Mouse (Mus musculus): Measurements from ENCODE around the gene Prr7. TPM values are rescaled to one million over a fixed set of nuclear protein-coding genes. Genes with fewer than 3 reads are reported as not detected.
A peak's percentile ranks its signal among the peaks of the same experiment; 100 is the strongest.

The Prr7 gene
- polyA plus RNA-seq, 1 experiment from 2014 or later: 11.7 TPM

DNA sequence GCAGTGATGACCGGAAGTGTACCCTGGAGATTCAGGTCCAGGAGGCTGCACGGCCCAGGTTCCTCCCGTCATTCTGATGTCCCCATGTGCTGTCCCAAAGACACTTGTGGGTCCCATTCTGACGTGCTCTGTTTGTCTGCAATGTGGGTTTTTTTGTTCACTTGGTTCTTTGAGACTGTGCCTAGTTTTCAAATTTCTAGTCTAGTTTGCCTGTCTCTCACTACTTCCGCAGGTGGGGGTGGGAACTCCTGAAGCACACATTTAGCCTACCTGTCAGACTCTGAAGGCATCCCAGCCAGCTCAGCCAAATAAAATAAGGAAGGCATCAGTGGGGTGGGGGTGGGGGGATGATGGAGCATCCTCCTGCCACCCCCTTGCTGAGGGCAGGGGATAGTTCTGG, 15.9 kb upstream of the Prr7 start:
- ATAC-seq: no peak
- CTCF ChIA-PET: no interaction called here
- no peak for TF ChIP-seq CTCF (IDR thresholded peaks at IDR 0.05)
- POLR2A ChIA-PET: interaction anchor here (0.7 kb wide), 1 partner anchor 35 kb away, joined by 3 read pairs; no protein-coding TSS in a partner anchor
- no peak for DNase-seq (ENCODE audit: low read depth, low spot score)
- in situ Hi-C loops (cut with MboI; ENCODE audit: low pct_unique_long_range_greater_than_20kb): no loop called here
- H3K27me3 ChIP-seq: no peaks in the 10 kb centered on the region

DNA sequence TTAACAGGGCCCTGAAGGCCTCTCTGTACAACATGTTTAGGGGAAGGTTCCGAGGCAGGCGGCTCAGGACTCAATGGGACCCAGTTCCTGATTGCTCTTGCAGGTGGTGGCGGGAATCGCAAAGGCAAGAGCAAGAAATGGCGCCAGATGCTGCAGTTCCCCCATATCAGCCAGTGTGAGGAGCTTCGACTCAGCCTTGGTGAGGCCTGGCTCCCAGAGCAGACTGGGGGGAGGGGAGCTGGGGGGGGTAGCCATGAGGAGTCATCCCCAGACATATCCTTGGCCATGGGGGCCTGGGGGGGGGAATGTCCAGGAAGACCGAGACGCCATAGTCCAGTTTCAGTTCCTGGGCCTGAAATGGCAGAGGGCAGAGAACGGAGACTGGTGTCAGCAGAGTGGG, 14.9 kb upstream of the Prr7 start:
- ChIA-PET POLR2A (no interaction called here), CTCF (no interaction called here)
- no peaks in the 10 kb centered on the region for H3K27me3 ChIP-seq
- ATAC-seq: no peak
- no peak for DNase-seq (ENCODE audit: low read depth, low spot score)
- no peak for TF ChIP-seq CTCF (IDR thresholded peaks at IDR 0.05)
- in situ Hi-C loops (cut with MboI; ENCODE audit: low pct_unique_long_range_greater_than_20kb): no loop called here

DNA sequence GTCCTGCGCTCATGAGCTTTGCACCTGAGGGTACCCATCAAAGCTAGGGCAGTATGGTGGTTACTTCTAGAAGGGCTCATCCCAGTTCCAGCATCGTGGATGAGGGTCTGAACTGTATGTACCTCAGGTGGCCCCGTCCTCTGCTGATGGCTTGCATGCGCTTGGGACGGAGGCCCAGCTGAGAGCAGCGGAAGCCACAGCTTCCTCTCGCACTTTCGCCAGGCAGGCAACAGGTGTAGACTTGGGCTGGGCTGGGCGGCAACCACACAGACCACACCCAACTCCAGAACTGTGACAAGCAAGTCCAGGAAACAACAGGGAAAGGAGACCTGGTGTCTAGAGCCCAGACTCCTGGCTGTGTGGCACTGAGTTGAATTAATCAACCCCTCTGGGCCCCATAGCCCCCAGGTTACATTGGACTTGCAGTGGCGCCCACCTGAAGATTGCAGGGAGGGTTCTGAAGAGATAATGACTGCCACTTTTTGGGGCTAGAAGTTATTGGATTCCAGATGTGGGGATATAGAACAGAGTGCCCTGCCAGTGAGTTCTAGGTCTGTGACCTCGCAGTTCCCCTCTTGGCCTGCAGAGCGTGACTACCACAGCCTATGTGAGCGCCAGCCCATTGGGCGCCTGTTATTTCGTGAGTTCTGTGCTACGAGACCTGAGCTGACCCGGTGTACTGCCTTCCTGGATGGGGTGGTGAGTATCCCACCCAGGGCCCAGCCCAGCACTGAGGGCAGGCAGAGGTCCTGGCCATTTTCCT, 14.2 kb upstream of the Prr7 start:
- POLR2A ChIA-PET: no interaction called here
- in situ Hi-C loops (cut with MboI; ENCODE audit: low pct_unique_long_range_greater_than_20kb): no loop called here
- DNase-seq (ENCODE audit: low read depth, low spot score) (no peak), ATAC-seq (no peak)
- CTCF ChIA-PET: no interaction called here
- TF ChIP-seq CTCF (IDR thresholded peaks at IDR 0.05): no peak
- H3K27me3 ChIP-seq: no peaks in the 10 kb centered on the region

DNA sequence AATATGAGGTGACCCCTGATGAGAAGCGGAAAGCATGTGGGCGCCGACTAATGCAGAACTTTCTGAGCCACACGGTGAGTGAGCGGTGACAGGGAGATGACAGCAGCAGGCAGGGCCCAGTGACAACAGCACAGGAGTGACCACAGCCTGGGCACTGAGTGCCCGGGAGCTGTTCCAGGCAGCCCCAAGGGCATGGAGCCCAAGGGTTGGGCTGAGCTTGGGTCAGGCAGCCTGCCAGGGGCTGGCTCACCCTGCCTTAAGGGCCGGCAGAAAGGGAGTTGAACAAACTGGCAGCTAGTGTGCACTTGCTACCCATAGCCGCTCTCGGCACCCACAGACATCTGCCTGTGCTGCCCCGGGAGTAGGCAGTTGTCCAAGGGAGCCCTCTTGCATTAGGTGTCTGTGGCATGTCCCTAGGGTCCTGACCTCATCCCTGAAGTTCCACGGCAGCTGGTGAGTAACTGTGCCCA, 13.5 kb upstream of the Prr7 start:
- ChIA-PET CTCF (interaction anchor here (0.7 kb wide), 1 partner anchor 67 kb away, joined by 3 read pairs; no protein-coding TSS in a partner anchor), POLR2A (interaction anchor here (1.1 kb wide), 1 partner anchor 15 kb away, joined by 3 read pairs; no protein-coding TSS in a partner anchor)
- TF ChIP-seq CTCF (IDR thresholded peaks at IDR 0.05): no peak
- ATAC-seq (no peak), DNase-seq (ENCODE audit: low read depth, low spot score) (no peak)
- in situ Hi-C loops (cut with MboI; ENCODE audit: low pct_unique_long_range_greater_than_20kb): no loop called here
- no peaks in the 10 kb centered on the region for H3K27me3 ChIP-seq

DNA sequence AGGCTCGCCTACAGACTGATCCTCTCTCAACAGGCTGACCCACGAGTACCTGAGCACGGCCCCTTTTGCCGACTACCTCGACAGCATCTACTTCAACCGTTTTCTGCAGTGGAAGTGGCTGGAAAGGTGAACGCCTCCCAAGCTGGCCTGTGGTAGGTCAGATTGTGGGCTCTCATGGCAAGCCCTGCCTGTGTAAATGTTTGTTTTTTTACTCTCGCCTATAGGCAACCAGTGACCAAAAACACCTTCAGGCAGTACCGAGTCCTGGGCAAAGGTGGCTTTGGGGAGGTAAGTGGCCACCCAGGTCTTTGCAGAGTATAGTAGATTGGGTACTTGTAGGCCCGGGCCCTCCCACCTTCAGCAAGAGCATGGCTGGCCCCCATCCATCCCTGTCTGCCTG, 12.8 kb upstream of the Prr7 start:
- DNase-seq (ENCODE audit: low read depth, low spot score) (no peak), ATAC-seq (no peak)
- CTCF ChIA-PET: no interaction called here
- H3K27me3 ChIP-seq: no peaks in the 10 kb centered on the region
- POLR2A ChIA-PET: interaction anchor here (1.1 kb wide), 1 partner anchor 14 kb away, joined by 3 read pairs; no protein-coding TSS in a partner anchor
- TF ChIP-seq CTCF (IDR thresholded peaks at IDR 0.05): no peak
- in situ Hi-C loops (cut with MboI; ENCODE audit: low pct_unique_long_range_greater_than_20kb): no loop called here

DNA sequence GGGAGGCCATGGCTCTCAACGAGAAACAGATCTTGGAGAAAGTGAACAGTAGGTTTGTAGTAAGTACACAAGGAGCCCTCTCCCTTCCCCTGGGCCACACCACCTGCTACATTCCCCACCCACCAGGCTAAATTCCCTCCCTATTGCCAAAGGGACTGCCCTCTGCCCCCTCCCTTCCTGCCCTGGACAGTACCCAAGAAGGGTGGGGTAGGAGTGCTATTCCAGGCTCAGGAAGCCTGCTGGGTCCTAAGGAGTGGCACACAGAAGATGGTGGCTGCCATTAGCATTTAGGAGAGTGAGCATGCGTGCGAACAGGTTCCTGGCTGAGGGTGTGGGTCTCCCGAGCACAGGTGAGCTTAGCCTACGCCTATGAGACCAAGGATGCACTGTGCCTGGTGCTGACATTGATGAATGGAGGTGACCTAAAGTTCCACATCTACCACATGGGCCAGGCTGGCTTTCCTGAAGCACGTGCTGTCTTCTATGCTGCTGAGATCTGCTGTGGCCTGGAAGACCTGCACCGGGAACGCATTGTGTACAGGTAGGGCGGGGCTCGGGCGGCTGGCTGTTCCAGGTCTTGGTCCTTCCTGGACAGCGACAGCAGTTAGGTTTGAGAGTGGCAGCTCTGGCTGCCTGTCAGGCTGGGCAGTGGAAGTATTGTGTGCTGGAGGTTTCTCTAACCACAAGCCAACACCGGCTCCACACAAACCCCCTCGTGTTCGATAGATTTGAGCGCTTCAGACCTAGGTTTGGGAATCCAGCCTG, 12.1 kb upstream of the Prr7 start:
- DNase-seq (ENCODE audit: low read depth, low spot score): no peak
- in situ Hi-C loops (cut with MboI; ENCODE audit: low pct_unique_long_range_greater_than_20kb): no loop called here
- ChIA-PET POLR2A (no interaction called here), CTCF (no interaction called here)
- ATAC-seq: no peak
- no peaks in the 10 kb centered on the region for H3K27me3 ChIP-seq
- TF ChIP-seq CTCF (IDR thresholded peaks at IDR 0.05): no peak

DNA sequence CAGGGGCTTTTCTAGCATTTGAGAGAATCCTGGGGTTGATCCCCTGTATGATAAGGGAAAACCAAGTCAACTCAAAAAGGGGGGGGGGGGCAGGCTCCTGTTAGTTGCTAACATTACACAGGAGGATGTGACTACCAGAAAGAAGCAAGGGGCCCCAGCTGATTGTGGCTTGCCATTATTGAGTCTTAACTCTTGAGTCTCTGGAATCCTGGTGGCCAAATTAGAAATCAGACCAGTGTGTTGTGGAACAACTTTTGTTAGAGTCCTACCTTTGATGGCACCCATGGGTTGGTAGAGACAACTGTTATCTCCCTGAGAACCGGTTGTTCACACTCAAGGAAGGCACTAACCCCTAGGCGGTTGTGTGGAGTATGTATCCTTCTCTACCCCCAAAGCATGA, 1.1 kb upstream of the Prr7 start:
- DNase-seq (ENCODE audit: low read depth, low spot score) (no peak), ATAC-seq (no peak)
- no peaks in the 10 kb centered on the region for H3K27me3 ChIP-seq
- TF ChIP-seq CTCF (IDR thresholded peaks at IDR 0.05): no peak
- CTCF ChIA-PET: interaction anchor here (1.1 to 2.4 kb wide), 2 partner anchors 58 to 72 kb away, joined by 3 to 9 read pairs; no protein-coding TSS in a partner anchor
- in situ Hi-C loops (cut with MboI; ENCODE audit: low pct_unique_long_range_greater_than_20kb): no loop called here
- POLR2A ChIA-PET: interaction anchor here (1.4 kb wide), 1 partner anchor 17 kb away, joined by 4 read pairs; no protein-coding TSS in a partner anchor

DNA sequence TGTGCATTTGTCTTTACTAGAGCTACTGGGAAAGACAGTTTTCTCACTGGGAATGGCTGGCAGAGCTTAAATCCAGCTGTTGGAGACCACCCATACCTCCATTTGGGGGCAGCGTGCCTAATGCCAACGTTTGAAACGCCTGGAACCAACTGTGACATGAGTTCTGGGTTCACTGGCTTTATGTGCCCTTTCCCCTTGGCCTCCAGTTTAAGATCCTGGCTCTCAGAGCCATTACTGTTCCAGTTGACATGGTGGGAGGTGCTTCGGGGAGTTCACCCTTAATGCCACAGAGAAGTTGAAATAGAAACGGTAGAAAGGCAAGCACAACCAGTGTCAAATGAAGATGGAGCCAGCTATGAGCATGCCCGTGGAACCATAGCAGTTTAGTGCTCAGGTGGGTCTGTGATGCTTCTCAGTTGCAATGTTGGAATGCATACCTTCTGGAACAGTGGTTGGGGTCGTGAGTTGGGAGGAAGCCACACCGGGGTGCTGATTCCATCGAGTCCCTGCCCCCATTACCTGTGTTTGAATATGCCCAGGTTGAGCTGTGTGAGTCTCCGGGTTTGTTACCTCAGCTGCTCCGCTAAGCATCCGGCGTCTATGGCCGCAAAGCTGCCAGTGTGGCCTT, 554 bp upstream of the Prr7 start:
- ATAC-seq: no peak
- H3K27me3 ChIP-seq: no peaks in the 10 kb centered on the region
- POLR2A ChIA-PET: interaction anchor here (1.1 to 1.4 kb wide), 2 partner anchors 9 to 18 kb away, joined by 3 to 4 read pairs; no protein-coding TSS in a partner anchor
- CTCF ChIA-PET: interaction anchor here (1.1 to 2.4 kb wide), 2 partner anchors 59 to 72 kb away, joined by 3 to 9 read pairs; no protein-coding TSS in a partner anchor
- in situ Hi-C loops (cut with MboI; ENCODE audit: low pct_unique_long_range_greater_than_20kb): no loop called here
- no peak for DNase-seq (ENCODE audit: low read depth, low spot score)
- no peak for TF ChIP-seq CTCF (IDR thresholded peaks at IDR 0.05)

DNA sequence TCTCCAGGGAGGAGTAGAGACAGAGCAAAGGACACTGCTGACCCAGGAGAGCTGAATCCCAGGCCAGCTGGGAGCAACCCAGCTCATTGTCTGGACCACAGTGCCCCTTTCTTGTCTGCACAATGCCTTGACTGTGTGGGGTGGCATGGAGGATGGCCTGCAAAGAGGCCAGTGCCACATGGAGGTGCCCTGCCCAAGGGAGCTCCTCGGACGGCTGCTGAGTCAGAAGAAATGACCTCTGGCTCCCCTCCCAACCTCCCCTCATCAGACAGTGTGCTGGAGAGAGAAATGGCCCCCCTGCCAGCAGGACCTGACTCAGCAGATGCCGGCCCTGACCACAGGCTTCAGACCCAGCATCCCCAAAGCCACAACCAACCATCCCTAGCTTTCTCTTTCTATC, 1.1 kb downstream of the Prr7 start:
- in situ Hi-C loops (cut with MboI; ENCODE audit: low pct_unique_long_range_greater_than_20kb): loop anchor here (5.0 kb wide), 1 partner anchor 58 kb away; no protein-coding TSS in a partner anchor
- CTCF ChIA-PET: interaction anchor here (0.9 to 1.5 kb wide), 7 partner anchors 10 to 71 kb away, joined by 3 to 6 read pairs (median 4); partner anchors contain the start of gene Ddx41
- TF ChIP-seq CTCF (IDR thresholded peaks at IDR 0.05): no peak
- DNase-seq (ENCODE audit: low read depth, low spot score): peak; percentile 82
- POLR2A ChIA-PET: interaction anchor here (1.1 to 1.9 kb wide), 4 partner anchors 14 to 47 kb away, joined by 3 to 9 read pairs (median 6); partner anchors contain the start of gene Grk6
- no peaks in the 10 kb centered on the region for H3K27me3 ChIP-seq
- ATAC-seq: peak; percentile 73

DNA sequence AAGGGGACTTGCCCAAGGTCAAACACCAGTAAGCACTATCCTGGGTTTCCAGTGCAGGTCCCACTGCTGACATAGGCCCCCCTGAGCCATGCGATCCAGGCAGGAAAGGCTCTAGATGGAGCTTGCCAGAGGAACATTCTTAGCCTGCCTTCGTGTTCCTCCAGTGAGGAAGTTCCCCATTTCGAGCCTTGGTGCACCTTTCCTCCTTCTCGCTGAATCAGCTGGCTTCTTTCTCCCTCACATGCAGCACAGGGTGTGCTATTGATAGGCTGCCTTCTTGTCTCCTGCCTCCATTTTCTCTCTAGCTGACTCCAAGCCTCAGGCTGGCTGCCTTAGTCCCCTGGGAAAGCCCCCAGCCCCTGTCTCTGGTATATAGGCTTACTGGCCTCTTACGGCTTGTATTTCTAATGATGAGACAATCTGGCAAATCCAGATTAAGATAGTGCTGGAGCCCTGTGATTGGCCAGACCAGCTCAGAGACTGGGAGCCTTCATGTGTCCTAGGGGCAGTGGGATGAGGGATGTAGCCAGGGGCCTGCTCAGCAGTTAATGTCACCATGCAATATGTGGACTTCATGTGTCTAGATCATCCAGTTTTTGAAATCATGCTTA, 1.9 kb downstream of the Prr7 start:
- ATAC-seq (no peak), DNase-seq (ENCODE audit: low read depth, low spot score) (no peak)
- no peak for TF ChIP-seq CTCF (IDR thresholded peaks at IDR 0.05)
- in situ Hi-C loops (cut with MboI; ENCODE audit: low pct_unique_long_range_greater_than_20kb): loop anchor here (5.0 kb wide), 1 partner anchor 59 kb away; no protein-coding TSS in a partner anchor
- CTCF ChIA-PET: interaction anchor here (1.1 to 1.5 kb wide), 5 partner anchors 9 to 71 kb away, joined by 3 to 6 read pairs (median 4); partner anchors contain the start of gene Ddx41
- no peaks in the 10 kb centered on the region for H3K27me3 ChIP-seq
- POLR2A ChIA-PET: interaction anchor here (1.1 to 1.9 kb wide), 4 partner anchors 15 to 48 kb away, joined by 3 to 9 read pairs (median 6); partner anchors contain the start of gene Grk6
